Mouse (Mus musculus) forebrain, embryonic 10.5 days (tissue): ENCODE results near the gene Tmem63c. TPM values are rescaled to one million over a fixed set of nuclear protein-coding genes. Genes with fewer than 3 reads are reported as not detected.

Experiments used
- DNase-seq: peaks from one replicate; pipeline ENCODE4 v3.0.0-alpha.2; 2017; ENCODE audit warnings: low spot score; ENCODE audit errors: extremely low spot score
- H3K27ac ChIP-seq: fragments of 300-500 bp; sonication (generic); 2 replicates; pipeline ENCODE4 v1.5.1; 2016; ENCODE audit warnings: mild to moderate bottlenecking
- H3K27me3 ChIP-seq: fragments of 300-500 bp; sonication (generic); 2 replicates; pipeline ENCODE4 v1.6.1; 2016; ENCODE audit warnings: mild to moderate bottlenecking; ENCODE audit not compliant: poor library complexity, severe bottlenecking
- H3K36me3 ChIP-seq: fragments of 300-500 bp; sonication (generic); replicated peaks from 2 replicates; pipeline ENCODE4 v1.6.1; 2016; ENCODE audit warnings: mild to moderate bottlenecking, moderate library complexity
- H3K4me1 ChIP-seq: fragments of 300-500 bp; sonication (generic); 2 replicates; pipeline ENCODE4 v1.6.1; 2016
- H3K4me3 ChIP-seq: fragments of 300-500 bp; sonication (generic); 2 replicates; pipeline ENCODE4 v1.5.1; 2016; ENCODE audit warnings: mild to moderate bottlenecking, moderate library complexity
- H3K9me3 ChIP-seq: fragments of 300-500 bp; sonication (generic); 2 replicates; pipeline ENCODE4 v1.6.1; 2016; ENCODE audit warnings: mild to moderate bottlenecking, moderate library complexity
- WGBS: fragments of 180-500 bp; shearing (Covaris S2); methylation state at CpG from one replicate; pipeline ENCODE4 v1.1.7; 2016; 5-methylcytosine and 5-hydroxymethylcytosine counted together
- polyA plus RNA-seq: library from polyadenylated mRNA; unstranded; fragments of >200 nt; fragmentation: Nextera tagmentation; extraction: Ambion mirVana; gene quantifications from 2 replicates; pipeline ENCODE4 v1.2.1, GENCODE M21; 2016

Gene Tmem63c
- 0.15 TPM in 1 of 2 replicates, not detected in the other for polyA plus RNA-seq

DNA sequence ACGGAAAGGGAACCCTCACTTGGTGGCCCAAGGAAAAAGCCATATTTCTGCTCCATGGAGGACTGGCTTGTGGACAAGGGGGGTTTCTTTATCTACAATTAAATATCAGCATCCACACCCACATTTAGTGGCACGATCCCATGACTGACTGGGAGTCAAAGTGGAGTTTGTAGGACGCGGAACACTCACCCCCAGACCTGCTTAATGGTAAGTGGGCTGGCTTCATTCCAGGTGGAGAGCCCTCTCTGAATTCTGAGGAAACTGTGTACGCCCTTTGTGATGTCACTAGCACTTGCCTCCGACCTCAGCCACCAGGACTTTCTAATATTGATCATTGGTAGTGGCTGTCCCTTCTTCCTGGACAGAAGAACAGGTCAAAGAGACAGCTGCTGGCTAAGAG is at the start of gene Tmem63c:
Tmem63c (plus strand) TSS at position 301 of the 400 bp plus-strand sequence.
- Histone ChIP-seq H3K4me1 (peaks cover 2% of the 10 kb centered on the region), H3K36me3 (no peaks in the 10 kb centered on the region), H3K27ac (no peak within 1 kb of the TSS), H3K4me3 (no peak within 1 kb of the TSS), H3K27me3 (peaks cover 10% of the 10 kb centered on the region), H3K9me3 (no peaks in the 10 kb centered on the region)
- no peak for DNase-seq
- WGBS, result 85% methylated on average over 6 of the region's 6 CpGs

DNA sequence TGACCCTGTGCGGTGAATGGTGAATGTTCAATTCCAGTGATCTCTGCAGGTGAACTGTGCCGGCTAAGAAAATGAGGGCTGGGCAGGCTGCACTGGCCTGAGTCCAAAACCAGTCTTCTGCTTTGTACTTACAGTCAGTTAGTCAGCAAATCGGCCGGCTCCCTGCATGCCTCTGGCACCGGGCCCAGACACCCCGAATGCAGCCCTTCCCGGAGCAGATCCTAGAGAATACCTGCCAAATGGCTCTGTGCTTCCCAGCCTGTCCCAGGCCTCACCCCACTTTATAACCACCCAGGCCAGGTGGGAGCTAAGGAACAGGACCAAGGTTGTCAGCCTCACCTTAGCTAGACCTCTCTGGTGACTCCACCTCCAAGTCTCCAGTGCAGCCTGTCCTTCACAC is 47.9 kb upstream of the Tmem63c start:
- Histone ChIP-seq H3K27ac (no peak overlapping the region), H3K36me3 (no peaks in the 10 kb centered on the region), H3K4me3 (no peak overlapping the region), H3K4me1 (peaks cover 40% of the 10 kb centered on the region), H3K9me3 (no peaks in the 10 kb centered on the region), H3K27me3 (peaks cover 49% of the 10 kb centered on the region)
- 76% methylated on average over 7 of the region's 7 CpGs for WGBS
- no peak for DNase-seq

DNA sequence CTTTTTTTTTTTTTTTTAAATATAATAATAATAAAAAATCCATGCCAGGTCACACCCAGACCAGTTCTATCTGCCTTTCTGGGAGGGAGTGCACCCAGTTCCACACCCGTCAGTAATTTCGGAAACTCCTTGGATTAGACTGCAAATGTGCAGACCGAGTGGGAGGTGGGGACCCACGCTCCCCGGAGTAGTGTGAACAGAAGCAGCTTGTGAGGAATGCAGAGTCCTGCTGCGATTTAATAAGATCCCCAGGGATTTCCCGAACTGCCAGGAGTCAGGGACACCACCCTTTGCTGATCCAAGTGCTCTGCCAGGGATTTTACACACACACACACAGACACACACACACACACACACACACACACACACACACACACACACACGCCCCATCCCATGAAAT is 47.4 kb upstream of the Tmem63c start:
- H3K27me3 ChIP-seq, result peaks cover 54% of the 10 kb centered on the region
- H3K27ac ChIP-seq, result no peak overlapping the region
- no peak for DNase-seq
- H3K4me3 ChIP-seq, result peak overlapping the region; percentile 54; the same call in 1 of the 2 replicates
- 31% methylated on average over 8 of the region's 8 CpGs for WGBS
- H3K9me3 ChIP-seq, result no peaks in the 10 kb centered on the region
- no peaks in the 10 kb centered on the region for H3K36me3 ChIP-seq
- peaks cover 40% of the 10 kb centered on the region for H3K4me1 ChIP-seq

DNA sequence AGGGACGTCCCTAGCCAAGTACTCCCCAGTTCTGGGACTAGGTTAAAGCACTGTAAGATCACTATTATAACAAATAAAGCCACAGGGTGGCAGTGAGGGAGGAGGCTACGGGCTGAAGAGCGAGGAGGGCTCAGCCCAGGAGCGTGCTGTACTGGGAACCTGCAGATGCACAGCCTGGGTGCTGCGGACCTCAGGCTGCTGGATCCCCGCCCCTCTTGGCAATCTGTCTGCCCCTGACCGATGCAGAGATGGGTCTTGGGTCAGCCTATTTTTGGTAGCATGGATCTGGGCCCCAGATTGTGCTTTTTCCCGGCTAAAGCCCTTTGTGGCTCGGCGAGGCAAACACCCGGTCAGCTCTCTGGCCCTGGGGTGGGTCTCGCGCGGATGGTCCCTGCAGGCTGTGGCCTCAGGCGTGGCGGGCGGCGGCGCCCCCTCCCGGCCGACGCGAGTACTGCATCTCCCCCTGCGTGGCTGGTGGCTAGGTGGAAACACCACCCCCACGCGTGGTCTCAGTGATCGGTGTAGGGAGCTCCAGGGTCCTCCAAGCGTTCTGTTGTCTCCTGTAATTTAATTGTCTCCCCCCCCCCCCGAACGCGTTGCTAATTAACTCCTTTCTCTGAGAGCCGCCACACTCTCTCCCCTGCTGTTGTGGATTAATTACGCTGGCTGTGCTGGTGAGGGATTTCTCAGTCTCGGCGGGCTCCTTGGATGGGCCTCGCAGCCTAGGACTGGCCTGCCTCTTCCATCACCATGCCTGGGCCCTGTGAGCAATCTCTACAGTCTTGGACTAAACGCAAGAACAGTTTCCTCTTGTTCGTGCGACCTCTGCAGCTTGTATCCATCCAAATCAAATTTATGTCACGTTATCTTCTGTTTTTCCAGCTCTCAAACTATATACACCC is 46.5 kb upstream of the Tmem63c start:
- Histone ChIP-seq H3K36me3 (no peaks in the 10 kb centered on the region), H3K27ac (peak overlapping the region; percentile 83), H3K4me1 (peaks cover 40% of the 10 kb centered on the region), H3K27me3 (peaks cover 59% of the 10 kb centered on the region), H3K4me3 (peak overlapping the region; percentile 54), H3K9me3 (no peaks in the 10 kb centered on the region)
- WGBS, result 4% methylated on average over 40 of the region's 40 CpGs
- DNase-seq, result peak; percentile 80

DNA sequence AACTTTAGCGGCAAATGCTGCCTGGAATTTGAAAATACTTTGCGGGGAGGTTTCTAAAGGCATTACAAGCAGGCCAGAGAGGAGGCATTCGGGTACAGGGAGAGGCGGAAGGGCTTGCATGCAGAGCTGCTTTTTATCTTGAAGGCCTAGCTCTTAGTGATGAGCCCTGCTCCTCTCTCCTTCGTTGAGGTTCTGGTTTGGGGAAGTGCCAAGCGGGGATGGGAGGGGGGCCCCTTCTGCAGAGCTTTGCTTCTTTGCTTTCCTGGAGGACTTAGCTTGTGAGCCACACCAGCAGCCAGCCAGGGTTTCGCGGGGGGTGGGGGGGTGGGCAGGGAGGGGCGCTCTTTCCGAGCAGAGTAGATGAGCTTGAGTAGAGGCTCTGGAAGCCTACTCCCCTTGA is 45.4 kb upstream of the Tmem63c start:
- H3K4me1 ChIP-seq, result peaks cover 40% of the 10 kb centered on the region
- 47% methylated on average over 10 of the region's 10 CpGs for WGBS
- H3K27me3 ChIP-seq, result peaks cover 60% of the 10 kb centered on the region

DNA sequence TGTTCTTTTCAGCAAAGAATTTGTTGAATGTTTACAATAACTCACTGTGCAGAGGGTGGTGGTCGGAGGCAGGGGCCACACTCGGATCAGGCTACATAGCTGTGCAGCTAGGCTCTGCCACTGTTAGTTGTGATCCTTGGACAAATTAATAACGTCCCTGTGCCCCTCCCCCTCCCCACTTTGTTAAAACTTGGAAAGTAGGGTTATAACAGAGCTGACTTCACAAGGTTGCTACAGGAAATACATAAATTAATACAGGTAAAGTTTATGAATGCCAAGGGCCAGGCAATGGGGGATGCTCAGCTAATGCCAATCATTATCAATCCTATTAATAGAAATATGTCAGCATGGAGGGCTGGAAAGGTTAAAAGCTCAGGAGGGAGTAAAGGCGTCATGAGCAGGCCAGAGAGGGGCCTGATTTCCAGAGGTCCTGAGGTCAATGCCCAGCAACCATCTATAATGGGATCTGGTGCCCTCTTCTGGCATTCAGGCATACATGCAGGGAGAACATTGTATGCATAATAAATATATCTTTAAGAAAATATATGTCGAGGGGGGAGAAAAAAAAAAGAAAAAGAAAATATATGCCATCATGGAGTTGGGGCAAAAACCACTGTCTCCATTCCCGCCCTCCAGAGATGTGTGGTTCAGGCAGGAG is 44.5 kb upstream of the Tmem63c start:
- Histone ChIP-seq H3K27me3 (peaks cover 69% of the 10 kb centered on the region), H3K4me1 (peaks cover 40% of the 10 kb centered on the region), H3K9me3 (no peaks in the 10 kb centered on the region), H3K36me3 (no peaks in the 10 kb centered on the region), H3K4me3 (no peak overlapping the region), H3K27ac (no peak overlapping the region)
- no peak for DNase-seq
- WGBS, result 65% methylated on average over 6 of the region's 6 CpGs

More for the DNA sequence above, 45.4 kb upstream of the Tmem63c start:
- 0 out of 2 replicates have a peak overlapping the region, but pooled peaks have one; percentile 83 for H3K27ac ChIP-seq
- no peaks in the 10 kb centered on the region for H3K36me3 ChIP-seq
- no peak for DNase-seq
- no peaks in the 10 kb centered on the region for H3K9me3 ChIP-seq
- no peak overlapping the region for H3K4me3 ChIP-seq

DNA sequence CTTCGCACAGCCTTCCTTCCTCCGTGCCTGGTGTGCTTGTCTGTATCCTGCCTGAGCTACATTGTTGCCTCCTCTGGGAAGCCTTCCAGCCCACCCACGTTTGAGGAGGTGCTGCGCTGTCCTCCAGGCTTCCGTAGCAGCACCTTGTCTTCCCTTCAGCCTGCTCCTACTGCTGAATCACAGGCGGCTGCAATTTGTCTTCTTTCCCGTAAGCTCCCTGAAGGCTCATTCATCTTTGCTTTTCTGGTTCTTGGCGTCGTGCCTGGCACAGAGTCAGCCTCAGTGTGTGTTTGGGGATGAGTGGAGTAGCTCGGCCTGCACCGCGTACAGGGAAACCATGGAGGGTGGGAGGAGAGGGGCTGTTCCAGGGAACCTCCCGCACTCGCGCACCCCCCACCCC is 43.3 kb upstream of the Tmem63c start:
- H3K36me3 ChIP-seq, result no peaks in the 10 kb centered on the region
- no peaks in the 10 kb centered on the region for H3K9me3 ChIP-seq
- peaks cover 76% of the 10 kb centered on the region for H3K27me3 ChIP-seq
- H3K4me3 ChIP-seq, result no peak overlapping the region
- H3K4me1 ChIP-seq, result peaks cover 37% of the 10 kb centered on the region
- DNase-seq, result no peak
- no peak overlapping the region for H3K27ac ChIP-seq
- WGBS, result 38% methylated on average over 15 of the region's 15 CpGs

DNA sequence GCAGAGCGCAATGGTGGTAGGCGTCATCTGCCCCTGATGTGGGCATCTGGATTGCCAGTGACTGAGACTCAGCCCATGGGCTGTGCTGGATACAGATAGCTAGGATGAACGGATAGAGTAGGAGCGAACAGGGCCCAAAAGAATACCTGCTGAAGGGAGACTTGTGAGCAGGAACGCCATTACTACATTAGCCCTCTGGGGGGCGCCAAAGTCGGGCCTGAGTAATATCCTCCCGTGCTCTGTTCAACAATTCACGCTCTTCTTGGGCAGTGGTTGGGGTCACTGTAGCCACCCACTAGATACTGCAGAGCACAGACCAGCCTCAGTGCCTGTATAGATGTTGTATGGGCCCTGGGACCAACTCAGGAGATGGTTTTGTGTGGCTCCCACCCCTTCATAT is 40.0 kb upstream of the Tmem63c start:
- Histone ChIP-seq H3K9me3 (no peaks in the 10 kb centered on the region), H3K4me3 (no peak overlapping the region), H3K27me3 (peaks cover 85% of the 10 kb centered on the region), H3K27ac (no peak overlapping the region), H3K4me1 (peaks cover 17% of the 10 kb centered on the region), H3K36me3 (no peaks in the 10 kb centered on the region)
- DNase-seq, result no peak
- 32% methylated on average over 9 of the region's 9 CpGs for WGBS

DNA sequence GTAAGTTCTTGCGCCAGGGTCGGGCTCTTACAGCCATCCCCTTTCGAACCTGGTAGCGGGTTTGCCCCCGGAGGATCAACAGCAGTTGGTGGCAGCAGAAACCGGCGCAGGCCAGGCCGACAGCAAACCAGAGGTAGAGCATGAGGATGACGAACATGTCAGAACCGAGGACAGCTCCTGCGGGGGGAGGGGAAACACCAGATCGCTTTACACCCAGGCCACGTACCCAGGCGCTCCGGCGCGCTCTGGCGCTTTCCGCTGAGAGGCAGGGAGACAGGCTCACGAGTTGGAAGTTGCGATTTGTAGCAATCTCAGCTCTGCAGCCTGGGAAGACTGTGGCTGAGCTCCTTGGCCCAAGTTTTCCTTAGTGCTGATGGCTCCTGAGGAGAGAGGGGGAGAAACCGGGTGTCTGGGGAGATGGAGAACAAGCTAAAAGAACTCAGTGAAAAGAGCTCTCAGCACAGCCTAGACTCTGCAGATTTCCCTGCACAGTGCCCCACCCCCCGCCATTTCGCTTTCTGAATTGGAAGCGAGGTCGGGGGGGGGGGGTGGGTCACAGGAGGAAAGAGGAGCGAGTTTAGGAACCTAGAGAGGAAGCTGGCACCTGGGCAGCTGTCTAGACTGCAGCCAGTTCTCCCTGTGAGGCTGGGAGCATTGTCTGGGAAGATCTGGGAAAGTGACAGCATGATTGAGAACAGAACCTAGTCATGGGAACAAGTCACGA is 37.5 kb upstream of the Tmem63c start:
- H3K9me3 ChIP-seq, result no peaks in the 10 kb centered on the region
- WGBS, result 2% methylated on average over 28 of the region's 28 CpGs
- H3K27me3 ChIP-seq, result peaks cover 85% of the 10 kb centered on the region
- peak overlapping the region; percentile 38 for H3K4me3 ChIP-seq
- peak; percentile 68 for DNase-seq
- H3K36me3 ChIP-seq, result no peaks in the 10 kb centered on the region
- H3K27ac ChIP-seq, result no peak overlapping the region
- H3K4me1 ChIP-seq, result peaks cover 13% of the 10 kb centered on the region

DNA sequence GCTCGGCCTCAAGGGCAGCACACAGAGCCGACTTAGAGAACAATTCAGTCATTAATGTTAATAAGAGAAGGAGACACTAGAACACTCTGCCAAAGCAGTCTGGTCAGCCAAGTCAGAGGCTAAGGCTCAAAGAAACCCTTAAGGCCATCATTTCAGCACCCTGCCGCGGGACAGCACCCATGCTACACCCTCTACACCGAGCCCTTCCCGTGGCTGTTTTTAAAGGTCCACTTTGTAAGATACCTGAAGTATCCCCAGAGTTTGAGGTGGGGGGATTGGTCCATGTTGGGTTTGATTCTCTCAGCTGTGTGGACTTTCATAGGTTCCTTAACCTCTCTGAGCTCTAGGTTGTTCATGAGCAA is 37.0 kb upstream of the Tmem63c start:
- Histone ChIP-seq H3K4me1 (peaks cover 13% of the 10 kb centered on the region), H3K4me3 (no peak overlapping the region; the same call in 1 of the 2 replicates), H3K27ac (no peak overlapping the region), H3K36me3 (no peaks in the 10 kb centered on the region), H3K9me3 (no peaks in the 10 kb centered on the region), H3K27me3 (peaks cover 85% of the 10 kb centered on the region)
- 13% methylated on average over 6 of the region's 6 CpGs for WGBS
- DNase-seq, result no peak

DNA sequence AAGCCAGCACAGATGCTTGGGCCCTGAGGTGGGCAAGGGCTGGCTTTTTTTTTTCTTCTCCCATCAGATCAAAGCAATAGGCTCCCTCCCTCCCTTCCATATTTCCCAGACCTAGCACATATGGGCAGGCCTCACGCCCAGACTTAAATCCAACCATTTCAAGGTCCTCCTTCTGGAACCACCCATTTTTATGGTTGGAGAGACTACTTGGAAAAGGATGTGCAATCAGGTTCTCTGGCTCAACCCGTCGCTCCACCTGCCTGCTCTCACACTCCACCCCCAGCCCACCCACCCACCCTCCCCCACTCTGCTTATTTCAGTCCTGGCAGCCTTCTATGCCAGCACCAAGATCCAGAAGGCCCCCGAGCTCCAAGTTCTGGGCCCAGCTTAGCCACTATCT is 34.6 kb upstream of the Tmem63c start:
- Histone ChIP-seq H3K36me3 (no peaks in the 10 kb centered on the region), H3K4me1 (peaks cover 29% of the 10 kb centered on the region), H3K27ac (no peak overlapping the region), H3K27me3 (peaks cover 100% of the 10 kb centered on the region), H3K9me3 (no peaks in the 10 kb centered on the region), H3K4me3 (no peak overlapping the region)
- 78% methylated on average over 4 of the region's 4 CpGs for WGBS
- no peak for DNase-seq

DNA sequence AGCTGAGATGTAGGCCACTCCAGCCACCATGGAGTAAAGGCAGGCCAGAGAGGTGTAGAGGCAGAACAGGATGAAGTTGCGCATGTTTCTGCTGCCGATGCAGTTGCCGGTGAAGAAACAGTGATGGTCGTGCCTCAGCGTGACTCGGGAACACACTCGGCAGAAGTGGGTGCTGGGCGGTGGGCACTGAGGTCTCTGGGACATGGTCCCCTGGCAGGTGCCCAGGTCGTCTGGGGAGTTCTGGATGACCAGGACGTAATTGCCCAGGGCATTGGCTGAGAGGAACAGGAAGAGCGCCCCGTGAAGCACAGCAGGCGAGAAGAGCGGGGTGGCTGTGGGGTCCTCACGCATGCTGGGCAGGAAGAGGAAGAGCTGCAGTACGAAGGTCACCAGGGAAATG is 32.9 kb upstream of the Tmem63c start:
- 51% methylated on average over 16 of the region's 16 CpGs for WGBS
- H3K9me3 ChIP-seq, result no peaks in the 10 kb centered on the region
- no peak for DNase-seq

More for the DNA sequence above, 32.9 kb upstream of the Tmem63c start:
- Histone ChIP-seq H3K4me3 (no peak overlapping the region), H3K27ac (no peak overlapping the region), H3K36me3 (no peaks in the 10 kb centered on the region), H3K27me3 (peaks cover 100% of the 10 kb centered on the region), H3K4me1 (peaks cover 40% of the 10 kb centered on the region)
